Mouse (Mus musculus): ENCODE data around the gene Pramef12. TPM values are rescaled to one million over a fixed set of nuclear protein-coding genes. Genes with fewer than 3 reads are reported as not detected.
A peak's percentile ranks its signal among the peaks of the same experiment; 100 is the strongest.

Gene Pramef12
- polyA plus RNA-seq (2015; fragmentation: Nextera tagmentation; extraction: Ambion mirVana), result 0.17 and 0.21 TPM in 2 replicates

GRCm38 (mm10) chr4:144408290-144408689, at the start of gene Pramef12:
Pramef12 (minus strand) TSS chr4:144408464.
- 80% methylated on average over 9 of the region's 9 CpGs for WGBS
- Histone ChIP-seq H3K9me3 (replicated peaks) (no peaks in the 10 kb centered on the region), H3K9ac (no peak within 1 kb of the TSS), H3K27ac (no peak within 1 kb of the TSS), H3K4me2 (no peak within 1 kb of the TSS), H3K4me3 (replicated peaks) (no peak within 1 kb of the TSS), H3K4me1 (peaks cover 7% of the 10 kb centered on the region; the same call in 1 of the 2 replicates), H3K36me3 (no peaks in the 10 kb centered on the region), H3K27me3 (no peaks in the 10 kb centered on the region)
- ATAC-seq (replicated peaks; ENCODE audit: low FRiP score), result no peak

- Histone ChIP-seq H3K4me2 (no peak within 1 kb of the TSS), H3K27me3 (no peaks in the 10 kb centered on the region), H3K4me3 (replicated peaks) (no peak within 1 kb of the TSS), H3K4me1 (no peaks in the 10 kb centered on the region), H3K9me3 (replicated peaks) (no peaks in the 10 kb centered on the region), H3K27ac (no peak within 1 kb of the TSS), H3K36me3 (no peaks in the 10 kb centered on the region), H3K9ac (no peak within 1 kb of the TSS)
- ATAC-seq (replicated peaks; ENCODE audit: low FRiP score), result no peak
- 83% methylated on average over 2 of the region's 2 CpGs for WGBS
Measured at GRCm38 (mm10) chr4:144453217-144453616, 45.0 kb upstream of the Pramef12 start, which contains the start of gene Gm9944. Gm9944 (minus strand) TSS chr4:144453317.

- Histone ChIP-seq H3K9me3 (replicated peaks) (no peaks in the 10 kb centered on the region), H3K27ac (no peak overlapping the region), H3K4me1 (no peaks in the 10 kb centered on the region), H3K4me2 (no peak overlapping the region), H3K36me3 (no peaks in the 10 kb centered on the region), H3K9ac (no peak overlapping the region), H3K27me3 (no peaks in the 10 kb centered on the region), H3K4me3 (replicated peaks) (no peak overlapping the region)
- ATAC-seq (replicated peaks; ENCODE audit: low FRiP score), result no peak
- 91% methylated on average over 2 of the region's 2 CpGs for WGBS
Measured at GRCm38 (mm10) chr4:144448546-144448945, 40.3 kb upstream of the Pramef12 start.

- Histone ChIP-seq H3K9me3 (replicated peaks) (no peaks in the 10 kb centered on the region; the same call in 1 of the 2 replicates), H3K36me3 (no peaks in the 10 kb centered on the region), H3K4me3 (replicated peaks) (no peak overlapping the region), H3K9ac (no peak overlapping the region), H3K4me2 (no peak overlapping the region), H3K27ac (no peak overlapping the region), H3K4me1 (no peaks in the 10 kb centered on the region), H3K27me3 (no peaks in the 10 kb centered on the region)
- WGBS, result 74% methylated on average over 1 of the region's 1 CpGs
- no peak for ATAC-seq (replicated peaks; ENCODE audit: low FRiP score)
Measured at GRCm38 (mm10) chr4:144441582-144441981, 33.3 kb upstream of the Pramef12 start.

- no peak for ATAC-seq (replicated peaks; ENCODE audit: low FRiP score)
- no peak overlapping the region for H3K4me2 ChIP-seq
- H3K9me3 ChIP-seq (replicated peaks), result no peaks in the 10 kb centered on the region; the same call in 1 of the 2 replicates
- H3K27ac ChIP-seq, result no peak overlapping the region
- H3K4me3 ChIP-seq (replicated peaks), result no peak overlapping the region
- WGBS, result 84% methylated on average over 4 of the region's 4 CpGs
- no peaks in the 10 kb centered on the region for H3K36me3 ChIP-seq
- no peaks in the 10 kb centered on the region for H3K4me1 ChIP-seq
- no peaks in the 10 kb centered on the region for H3K27me3 ChIP-seq
- H3K9ac ChIP-seq, result no peak overlapping the region
Measured at GRCm38 (mm10) chr4:144441095-144441494, 32.8 kb upstream of the Pramef12 start.

- no peak within 1 kb of the TSS for H3K9ac ChIP-seq
- H3K4me2 ChIP-seq, result no peak within 1 kb of the TSS
- no peaks in the 10 kb centered on the region for H3K36me3 ChIP-seq
- H3K27ac ChIP-seq, result no peak within 1 kb of the TSS
- H3K4me3 ChIP-seq (replicated peaks), result no peak within 1 kb of the TSS
- no peak for ATAC-seq (replicated peaks; ENCODE audit: low FRiP score)
- H3K27me3 ChIP-seq, result no peaks in the 10 kb centered on the region
- no peaks in the 10 kb centered on the region for H3K4me1 ChIP-seq
- no peaks in the 10 kb centered on the region; the same call in 1 of the 2 replicates for H3K9me3 ChIP-seq (replicated peaks)
Measured at GRCm38 (mm10) chr4:144438672-144439071, 30.4 kb upstream of the Pramef12 start, which contains the start of gene 1700012P22Rik. 1700012P22Rik (minus strand) TSS chr4:144438772.

- Histone ChIP-seq H3K27ac (no peak overlapping the region), H3K9ac (no peak overlapping the region), H3K4me3 (replicated peaks) (no peak overlapping the region), H3K9me3 (replicated peaks) (no peaks in the 10 kb centered on the region; the same call in 1 of the 2 replicates), H3K4me1 (no peaks in the 10 kb centered on the region), H3K4me2 (no peak overlapping the region), H3K36me3 (no peaks in the 10 kb centered on the region), H3K27me3 (no peaks in the 10 kb centered on the region)
- ATAC-seq (replicated peaks; ENCODE audit: low FRiP score), result no peak
- 89% methylated on average over 5 of the region's 5 CpGs for WGBS
Measured at GRCm38 (mm10) chr4:144433216-144433615, 25.0 kb upstream of the Pramef12 start.

- ATAC-seq (replicated peaks; ENCODE audit: low FRiP score), result no peak
- Histone ChIP-seq H3K27me3 (no peaks in the 10 kb centered on the region), H3K27ac (no peak overlapping the region), H3K4me3 (replicated peaks) (no peak overlapping the region), H3K9me3 (replicated peaks) (no peaks in the 10 kb centered on the region), H3K9ac (no peak overlapping the region), H3K4me2 (no peak overlapping the region), H3K36me3 (no peaks in the 10 kb centered on the region), H3K4me1 (no peaks in the 10 kb centered on the region)
- 56% methylated on average over 2 of the region's 2 CpGs for WGBS
Measured at GRCm38 (mm10) chr4:144430723-144431122, 22.5 kb upstream of the Pramef12 start.

- H3K4me1 ChIP-seq, result no peaks in the 10 kb centered on the region
- H3K4me2 ChIP-seq, result no peak overlapping the region
- no peaks in the 10 kb centered on the region for H3K27me3 ChIP-seq
- no peak overlapping the region for H3K9ac ChIP-seq
- no peak overlapping the region for H3K27ac ChIP-seq
- ATAC-seq (replicated peaks; ENCODE audit: low FRiP score), result no peak
- no peak overlapping the region for H3K4me3 ChIP-seq (replicated peaks)
- H3K36me3 ChIP-seq, result no peaks in the 10 kb centered on the region
- no peaks in the 10 kb centered on the region for H3K9me3 ChIP-seq (replicated peaks)
- 21% methylated on average over 3 of the region's 3 CpGs for WGBS
Measured at GRCm38 (mm10) chr4:144428868-144429267, 20.6 kb upstream of the Pramef12 start.

- 81% methylated on average over 5 of the region's 5 CpGs for WGBS
- no peak overlapping the region for H3K4me3 ChIP-seq (replicated peaks)
- H3K9me3 ChIP-seq (replicated peaks), result no peaks in the 10 kb centered on the region
- no peak overlapping the region for H3K9ac ChIP-seq
- H3K4me2 ChIP-seq, result no peak overlapping the region
- no peak overlapping the region for H3K27ac ChIP-seq
- no peaks in the 10 kb centered on the region for H3K27me3 ChIP-seq
- H3K4me1 ChIP-seq, result no peaks in the 10 kb centered on the region
- no peaks in the 10 kb centered on the region for H3K36me3 ChIP-seq
- no peak for ATAC-seq (replicated peaks; ENCODE audit: low FRiP score)
Measured at GRCm38 (mm10) chr4:144424590-144424989, 16.3 kb upstream of the Pramef12 start.

GRCm38 (mm10) chr4:144420644-144421043, 12.4 kb upstream of the Pramef12 start:
- no peak overlapping the region for H3K27ac ChIP-seq
- no peak overlapping the region for H3K9ac ChIP-seq

GRCm38 (mm10) chr4:144406261-144406660, 2.0 kb downstream of the Pramef12 start:
- WGBS, result 64% methylated on average over 3 of the region's 3 CpGs
- no peak overlapping the region for H3K27ac ChIP-seq
- H3K36me3 ChIP-seq, result no peaks in the 10 kb centered on the region
- H3K9ac ChIP-seq, result no peak overlapping the region
- peaks cover 7% of the 10 kb centered on the region; the same call in 1 of the 2 replicates for H3K4me1 ChIP-seq
- no peak overlapping the region for H3K4me2 ChIP-seq
- ATAC-seq (replicated peaks; ENCODE audit: low FRiP score), result no peak
- no peaks in the 10 kb centered on the region for H3K27me3 ChIP-seq
- H3K9me3 ChIP-seq (replicated peaks), result no peaks in the 10 kb centered on the region
- H3K4me3 ChIP-seq (replicated peaks), result no peak overlapping the region

More at GRCm38 (mm10) chr4:144420644-144421043, 12.4 kb upstream of the Pramef12 start:
- no peaks in the 10 kb centered on the region for H3K4me1 ChIP-seq
- no peak overlapping the region for H3K4me2 ChIP-seq
- no peak overlapping the region for H3K4me3 ChIP-seq (replicated peaks)
- H3K36me3 ChIP-seq, result no peaks in the 10 kb centered on the region
- no peak for ATAC-seq (replicated peaks; ENCODE audit: low FRiP score)
- H3K9me3 ChIP-seq (replicated peaks), result no peaks in the 10 kb centered on the region
- no peaks in the 10 kb centered on the region for H3K27me3 ChIP-seq

GRCm38 (mm10) chr4:144404456-144405086, 3.7 kb downstream of the Pramef12 start:
- WGBS, result 6% methylated on average over 16 of the region's 17 CpGs
- no peaks in the 10 kb centered on the region for H3K27me3 ChIP-seq
- peaks cover 7% of the 10 kb centered on the region; the same call in 1 of the 2 replicates for H3K4me1 ChIP-seq
- H3K9ac ChIP-seq, result no peak overlapping the region
- peak; percentile 97 for ATAC-seq (replicated peaks; ENCODE audit: low FRiP score)
- H3K4me3 ChIP-seq (replicated peaks), result peak overlapping the region; percentile 41
- no peaks in the 10 kb centered on the region for H3K9me3 ChIP-seq (replicated peaks)
- H3K4me2 ChIP-seq, result peak overlapping the region; percentile 63
- peak overlapping the region; percentile 54 for H3K27ac ChIP-seq
- no peaks in the 10 kb centered on the region for H3K36me3 ChIP-seq
